Mouse (Mus musculus) neural tube, embryonic 15.5 days (tissue): ENCODE data around the gene Igll1. TPM values are rescaled to one million over a fixed set of nuclear protein-coding genes. Genes with fewer than 3 reads are reported as not detected.

Source experiments
- ATAC-seq: fragments of 200-750 bp; cut with Nextera tagmentation; 2 replicates; pipeline ENCODE4 v1.8.0; 2017; ENCODE audit warnings: mild to moderate bottlenecking, moderate TSS enrichment, moderate library complexity; ENCODE audit not compliant: low FRiP score
- H3K27ac ChIP-seq: fragments of 300-500 bp; sonication (generic); replicated peaks from 2 replicates; pipeline ENCODE4 v1.5.1; 2015; ENCODE audit warnings: mild to moderate bottlenecking, inconsistent platforms
- H3K27me3 ChIP-seq: fragments of 300-500 bp; sonication (generic); replicated peaks from 2 replicates; pipeline ENCODE4 v1.6.1; 2015; ENCODE audit warnings: inconsistent platforms
- H3K36me3 ChIP-seq: fragments of 300-500 bp; sonication (generic); 2 replicates; pipeline ENCODE4 v1.6.1; 2015; ENCODE audit warnings: inconsistent platforms
- H3K4me1 ChIP-seq: fragments of 300-500 bp; sonication (generic); 2 replicates; pipeline ENCODE4 v1.6.1; 2015; ENCODE audit warnings: inconsistent platforms
- H3K4me2 ChIP-seq: fragments of 300-500 bp; sonication (generic); 2 replicates; pipeline ENCODE4 v1.6.1; 2015; ENCODE audit warnings: inconsistent platforms, mild to moderate bottlenecking, moderate library complexity
- H3K4me3 ChIP-seq: fragments of 300-500 bp; sonication (generic); replicated peaks from 2 replicates; pipeline ENCODE4 v1.5.1; 2015; ENCODE audit warnings: mild to moderate bottlenecking, inconsistent platforms
- H3K9ac ChIP-seq: fragments of 300-500 bp; sonication (generic); replicated peaks from 2 replicates; pipeline ENCODE4 v1.6.1; 2015; ENCODE audit warnings: mild to moderate bottlenecking, inconsistent platforms
- H3K9me3 ChIP-seq: fragments of 300-500 bp; sonication (generic); replicated peaks from 2 replicates; pipeline ENCODE4 v1.6.1; 2016; ENCODE audit warnings: inconsistent platforms
- WGBS: fragments of 180-500 bp; shearing (Covaris S2); methylation state at CpG from one replicate; pipeline ENCODE4 v1.1.7; 2015; ENCODE audit warnings: mixed read lengths; 5-methylcytosine and 5-hydroxymethylcytosine counted together
- polyA plus RNA-seq: library from polyadenylated mRNA; unstranded; fragments of >200 nt; fragmentation: Nextera tagmentation; extraction: Ambion mirVana; gene quantifications from 2 replicates; pipeline ENCODE4 v1.2.1, GENCODE M21; 2015

Gene Igll1
- polyA plus RNA-seq = 0.57 TPM in 1 of 2 replicates, not detected in the other

DNA sequence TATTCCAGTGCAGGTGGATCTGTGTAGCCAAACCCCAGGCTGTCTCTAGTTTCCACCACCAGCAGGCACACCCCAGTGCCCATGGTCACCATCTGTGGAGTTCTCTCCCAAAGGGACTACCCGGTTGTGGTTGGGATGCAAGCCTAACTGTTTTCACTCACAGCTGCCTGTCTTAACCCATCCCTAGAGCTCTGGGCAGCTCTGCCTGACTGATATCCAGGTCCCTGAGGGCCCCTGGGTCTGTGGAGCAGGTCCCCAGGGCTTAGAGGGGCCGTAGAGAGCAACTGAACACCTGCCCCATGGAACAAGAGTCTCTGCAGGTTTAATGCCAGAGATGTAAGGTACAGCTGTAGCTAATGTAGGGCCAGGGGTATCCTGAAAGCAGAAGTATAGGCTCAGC lies at the start of gene Igll1:
Gene Igll1, minus strand, starts transcription at position 8 of the 400 bp plus-strand sequence.
- H3K27me3 ChIP-seq = no peaks in the 10 kb centered on the region
- no peak for ATAC-seq
- H3K4me3 ChIP-seq = no peak within 1 kb of the TSS
- H3K27ac ChIP-seq = no peak within 1 kb of the TSS
- no peaks in the 10 kb centered on the region for H3K9me3 ChIP-seq
- no peak within 1 kb of the TSS for H3K9ac ChIP-seq
- whole genome bisulfite sequencing = 74% methylated on average over 2 of the region's 2 CpGs
- no peaks in the 10 kb centered on the region for H3K4me1 ChIP-seq
- H3K36me3 ChIP-seq = no peaks in the 10 kb centered on the region
- no peak within 1 kb of the TSS for H3K4me2 ChIP-seq

GRCm38 (mm10) chr16:16913440-16913839 lies 49.7 kb upstream of the Igll1 start:
- no peak overlapping the region for H3K4me2 ChIP-seq
- WGBS = 83% methylated on average over 1 of the region's 1 CpGs

GRCm38 (mm10) chr16:16911641-16912597 lies 48.1 kb upstream of the Igll1 start:
- H3K27ac ChIP-seq = peak overlapping the region; percentile 56
- H3K9me3 ChIP-seq = no peaks in the 10 kb centered on the region
- H3K27me3 ChIP-seq = no peaks in the 10 kb centered on the region
- H3K9ac ChIP-seq = no peak overlapping the region
- H3K4me3 ChIP-seq = no peak overlapping the region
- peak; percentile 89 for ATAC-seq
- H3K4me2 ChIP-seq = no peak overlapping the region
- WGBS = 30% methylated on average over 13 of the region's 13 CpGs
- peaks cover 7% of the 10 kb centered on the region; the same call in 1 of the 2 replicates for H3K4me1 ChIP-seq
- H3K36me3 ChIP-seq = peaks cover 93% of the 10 kb centered on the region

More at GRCm38 (mm10) chr16:16913440-16913839, 49.7 kb upstream of the Igll1 start:
- Histone ChIP-seq H3K27me3 (no peaks in the 10 kb centered on the region), H3K9me3 (no peaks in the 10 kb centered on the region), H3K4me1 (peaks cover 7% of the 10 kb centered on the region; the same call in 1 of the 2 replicates), H3K4me3 (no peak overlapping the region), H3K9ac (no peak overlapping the region), H3K36me3 (peaks cover 95% of the 10 kb centered on the region), H3K27ac (no peak overlapping the region)
- no peak for ATAC-seq

GRCm38 (mm10) chr16:16907799-16908198 lies 44.0 kb upstream of the Igll1 start:
- H3K4me1 ChIP-seq = peaks cover 7% of the 10 kb centered on the region; the same call in 1 of the 2 replicates
- peaks cover 91% of the 10 kb centered on the region for H3K36me3 ChIP-seq
- no peaks in the 10 kb centered on the region for H3K27me3 ChIP-seq
- no peak overlapping the region for H3K27ac ChIP-seq
- ATAC-seq = no peak
- no peaks in the 10 kb centered on the region for H3K9me3 ChIP-seq
- no peak overlapping the region for H3K4me3 ChIP-seq
- WGBS = 77% methylated on average over 6 of the region's 6 CpGs
- no peak overlapping the region for H3K4me2 ChIP-seq
- H3K9ac ChIP-seq = no peak overlapping the region

- H3K9me3 ChIP-seq = no peaks in the 10 kb centered on the region
- H3K9ac ChIP-seq = no peak overlapping the region
- 92% methylated on average over 5 of the region's 5 CpGs for WGBS
- H3K27me3 ChIP-seq = no peaks in the 10 kb centered on the region
- peaks cover 7% of the 10 kb centered on the region; the same call in 1 of the 2 replicates for H3K4me1 ChIP-seq
- ATAC-seq = no peak
- no peak overlapping the region for H3K27ac ChIP-seq
- H3K4me2 ChIP-seq = no peak overlapping the region
- no peak overlapping the region for H3K4me3 ChIP-seq
- H3K36me3 ChIP-seq = peaks cover 49% of the 10 kb centered on the region
Measured at GRCm38 (mm10) chr16:16903188-16903587, 39.4 kb upstream of the Igll1 start.

- Histone ChIP-seq H3K27ac (no peak overlapping the region), H3K27me3 (no peaks in the 10 kb centered on the region), H3K36me3 (peaks cover 42% of the 10 kb centered on the region), H3K9me3 (no peaks in the 10 kb centered on the region), H3K4me1 (peaks cover 16% of the 10 kb centered on the region), H3K9ac (no peak overlapping the region), H3K4me3 (no peak overlapping the region), H3K4me2 (no peak overlapping the region)
- no peak for ATAC-seq
- 85% methylated on average over 4 of the region's 4 CpGs for WGBS
Measured at GRCm38 (mm10) chr16:16902329-16902728, 38.5 kb upstream of the Igll1 start.

DNA sequence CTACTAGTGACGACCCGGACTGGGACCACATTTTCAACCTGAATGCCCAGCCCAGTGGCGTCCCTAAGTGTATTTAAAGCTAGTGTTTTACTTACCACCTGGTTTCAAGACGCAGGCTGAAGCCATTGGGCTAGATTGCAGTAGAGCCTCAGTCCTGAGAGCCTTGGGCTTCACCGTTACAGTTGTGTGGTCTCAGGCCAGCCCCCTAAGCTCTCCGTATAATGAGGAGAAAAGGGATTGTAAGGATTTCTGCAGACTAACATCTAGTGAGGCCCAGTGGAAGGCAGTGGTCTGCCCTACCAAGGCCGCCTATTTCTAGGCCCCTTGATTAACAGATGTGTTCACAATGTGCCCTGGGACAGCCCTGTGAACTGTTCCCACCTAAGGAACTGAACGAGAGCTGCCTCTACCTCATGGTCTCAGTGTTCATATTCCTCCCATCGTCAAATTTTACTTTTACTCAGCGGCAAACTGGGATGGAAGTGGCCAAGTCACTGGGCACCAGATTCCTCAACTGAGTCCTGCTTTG lies 33.3 kb upstream of the Igll1 start:
- H3K9me3 ChIP-seq = no peaks in the 10 kb centered on the region
- peaks cover 16% of the 10 kb centered on the region for H3K36me3 ChIP-seq
- 24% methylated on average over 10 of the region's 10 CpGs for WGBS
- ATAC-seq = peak; percentile 18; the same call in 1 of the 2 replicates
- H3K4me1 ChIP-seq = peaks cover 27% of the 10 kb centered on the region
- H3K4me3 ChIP-seq = peak overlapping the region; percentile 65
- peak overlapping the region; percentile 74 for H3K9ac ChIP-seq
- peak overlapping the region; percentile 80 for H3K27ac ChIP-seq
- peak overlapping the region; percentile 74 for H3K4me2 ChIP-seq
- no peaks in the 10 kb centered on the region for H3K27me3 ChIP-seq

DNA sequence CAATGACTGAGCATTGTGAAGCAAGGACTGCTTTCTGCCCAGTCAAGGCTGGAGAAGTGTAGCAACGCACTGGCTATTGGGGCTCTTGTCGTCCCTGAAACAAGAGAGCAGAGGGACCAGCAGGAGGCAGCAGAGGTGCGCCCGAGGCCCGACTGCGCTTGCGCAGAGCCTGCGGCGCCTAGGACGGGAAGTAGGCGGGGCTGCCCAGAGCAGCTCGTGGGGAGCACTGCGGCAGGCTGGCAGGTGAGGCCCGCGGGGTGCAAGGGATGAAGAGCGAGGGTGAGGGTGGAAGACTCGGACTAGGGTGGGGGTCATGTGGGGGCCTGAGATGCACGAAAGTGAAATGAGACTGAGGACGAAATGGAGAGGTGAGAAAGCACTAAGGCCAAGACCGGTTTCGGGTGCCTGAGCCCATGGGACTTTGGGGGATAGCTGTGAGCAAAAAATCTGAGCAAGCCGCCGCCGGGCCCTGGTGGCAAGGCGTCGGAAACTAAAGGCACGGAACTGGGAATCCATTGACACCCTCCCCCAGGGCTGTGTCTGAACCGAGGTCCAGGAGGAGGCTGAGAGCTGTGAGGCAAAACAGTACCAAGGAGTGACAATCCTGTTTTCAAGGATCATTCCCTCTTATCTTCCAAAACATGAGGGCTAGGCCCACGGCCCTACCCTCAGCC lies 32.7 kb upstream of the Igll1 start, which contains the start of gene Ppm1f:
Gene Ppm1f, plus strand, starts transcription at position 88 of the 674 bp plus-strand sequence.
- H3K27ac ChIP-seq = peak within 1 kb of the TSS; percentile 80
- H3K9ac ChIP-seq = peak within 1 kb of the TSS; percentile 74
- ATAC-seq = peak; percentile 92
- WGBS = under 1% methylated on average over 29 of the region's 29 CpGs
- no peaks in the 10 kb centered on the region for H3K9me3 ChIP-seq
- H3K4me3 ChIP-seq = peak within 1 kb of the TSS; percentile 65
- no peaks in the 10 kb centered on the region for H3K27me3 ChIP-seq
- peaks cover 22% of the 10 kb centered on the region for H3K36me3 ChIP-seq
- H3K4me2 ChIP-seq = peak within 1 kb of the TSS; percentile 74
- peaks cover 27% of the 10 kb centered on the region for H3K4me1 ChIP-seq

GRCm38 (mm10) chr16:16896015-16896381 lies 32.2 kb upstream of the Igll1 start:
- Histone ChIP-seq H3K4me2 (peak overlapping the region; percentile 74), H3K9me3 (no peaks in the 10 kb centered on the region), H3K9ac (peak overlapping the region; percentile 74; the same call in 1 of the 2 replicates), H3K36me3 (peaks cover 28% of the 10 kb centered on the region), H3K27ac (peak overlapping the region; percentile 80), H3K27me3 (no peaks in the 10 kb centered on the region), H3K4me1 (peaks cover 27% of the 10 kb centered on the region), H3K4me3 (peak overlapping the region; percentile 65; the same call in 1 of the 2 replicates)
- WGBS = 17% methylated on average over 4 of the region's 4 CpGs
- ATAC-seq = peak; percentile 62

- peaks cover 11% of the 10 kb centered on the region for H3K4me1 ChIP-seq
- 92% methylated on average over 7 of the region's 7 CpGs for WGBS
- H3K27ac ChIP-seq = no peak overlapping the region
- H3K9ac ChIP-seq = no peak overlapping the region
- no peaks in the 10 kb centered on the region for H3K9me3 ChIP-seq
- ATAC-seq = no peak
- no peak overlapping the region for H3K4me2 ChIP-seq
- H3K36me3 ChIP-seq = peaks cover 63% of the 10 kb centered on the region
- H3K27me3 ChIP-seq = no peaks in the 10 kb centered on the region
- H3K4me3 ChIP-seq = no peak overlapping the region
Measured at GRCm38 (mm10) chr16:16892366-16892765, 28.6 kb upstream of the Igll1 start.

- H3K4me1 ChIP-seq = no peaks in the 10 kb centered on the region
- WGBS = 100% methylated on average over 1 of the region's 1 CpGs
- no peak for ATAC-seq
- H3K9ac ChIP-seq = no peak overlapping the region
- H3K27ac ChIP-seq = no peak overlapping the region
- H3K4me2 ChIP-seq = no peak overlapping the region
- H3K4me3 ChIP-seq = no peak overlapping the region
- H3K36me3 ChIP-seq = peaks cover 98% of the 10 kb centered on the region
- H3K9me3 ChIP-seq = no peaks in the 10 kb centered on the region
- no peaks in the 10 kb centered on the region for H3K27me3 ChIP-seq
Measured at GRCm38 (mm10) chr16:16888341-16888740, 24.6 kb upstream of the Igll1 start.
